Mouse (Mus musculus) myocyte (in vitro differentiated cells): Measurements from ENCODE around the gene Arhgef25.

Experiments
- E2F4 ChIP-seq: IDR thresholded peaks from one replicate; pipeline ENCODE4 v1.6.1; 2011; ENCODE audit warnings: mild to moderate bottlenecking, control low read depth, moderate library complexity; ENCODE audit not compliant: insufficient read depth
- MYOG ChIP-seq, 3 experiments: IDR thresholded peaks; one replicate each; pipeline ENCODE4 v1.6.1; 2011; ENCODE audit warnings: control low read depth in 2 of 3, low read depth in 2 of 3, mild to moderate bottlenecking in 2 of 3; ENCODE audit not compliant: insufficient read length in 2 of 3, control insufficient read depth in 1 of 3, insufficient read depth in 1 of 3
- POLR2AphosphoS2 ChIP-seq: IDR thresholded peaks from one replicate; pipeline ENCODE4 v1.6.1; 2011; ENCODE audit warnings: low read depth, control low read depth; ENCODE audit not compliant: insufficient read length

- TF ChIP-seq E2F4 (no peak), POLR2AphosphoS2 (no peak), MYOG (IDR thresholded peaks at IDR 0.05; ENCODE audit: control insufficient read depth in 1 of 3, insufficient read depth in 1 of 3, insufficient read length in 2 of 3, low read depth in 2 of 3) (no peak)
Observed at GRCm38 (mm10) chr10:127183759-127184158, 6.1 kb downstream of the Arhgef25 start.
